Mouse (Mus musculus) gonadal fat pad, adult 2 months (tissue): ENCODE measurements around the gene Mtss1l. TPM values are rescaled to one million over a fixed set of nuclear protein-coding genes. Genes with fewer than 3 reads are reported as not detected.

ENCODE experiments used
- DNase-seq: peaks from one replicate; pipeline ENCODE4 v3.0.0-alpha.2; 2012; ENCODE audit warnings: low read depth
- polyA plus RNA-seq: library from polyadenylated mRNA; depleted of rRNA; stranded (reverse); fragments of >200 nt; gene quantifications from 2 replicates; pipeline ENCODE4 v1.2.3, GENCODE M21; 2012; rRNA removed

Mtss1l gene
- 39.4 and 43.6 TPM in 2 replicates for polyA plus RNA-seq

DNA sequence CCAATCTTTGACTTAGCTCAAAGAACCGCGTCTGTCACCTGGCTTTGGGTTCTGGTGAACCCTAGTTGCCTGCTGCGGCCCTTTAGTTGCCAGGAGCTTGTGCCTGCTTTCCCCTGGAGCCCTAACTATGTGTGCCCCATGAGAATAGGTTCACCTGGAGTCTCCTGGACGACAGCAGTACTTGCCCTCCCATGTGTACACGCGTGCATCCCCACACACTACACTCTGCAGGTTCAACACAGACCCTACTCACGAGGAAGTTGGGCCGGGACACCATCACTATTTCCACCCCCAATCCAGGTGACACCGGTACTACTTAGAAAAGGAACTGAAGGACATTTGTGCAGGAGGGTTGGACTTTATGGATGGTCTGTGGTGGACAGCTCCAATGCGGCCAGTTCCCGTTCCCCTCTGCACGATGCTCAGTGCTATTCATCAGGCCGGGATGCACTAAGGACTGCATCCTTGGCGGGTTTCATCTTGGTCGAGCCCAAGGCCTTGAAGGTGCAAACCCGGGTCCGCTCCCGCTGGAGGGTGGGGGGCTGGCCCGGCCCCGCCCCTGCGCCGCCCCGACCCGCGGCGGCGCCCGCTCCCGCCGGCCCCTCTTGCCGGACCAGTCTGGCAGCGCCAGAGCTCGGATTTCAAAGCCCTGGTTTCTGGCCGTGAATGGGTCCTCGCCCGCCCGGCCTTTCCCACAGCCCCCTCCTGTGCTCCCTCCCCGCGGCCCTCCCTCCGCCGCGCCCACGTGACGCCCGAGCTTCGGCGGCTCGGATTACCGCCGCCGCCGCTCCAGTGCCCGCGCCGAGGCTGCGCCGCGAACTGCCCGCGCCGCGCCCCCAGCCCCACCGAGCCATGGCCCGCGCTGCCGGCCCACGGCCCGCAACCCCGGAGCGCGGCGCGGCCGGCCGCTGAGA lies at the start of gene Mtss1l:
TSS of gene Mtss1l (plus strand) at position 792 of the 914 bp plus-strand sequence.
- DNase-seq: no peak

DNA sequence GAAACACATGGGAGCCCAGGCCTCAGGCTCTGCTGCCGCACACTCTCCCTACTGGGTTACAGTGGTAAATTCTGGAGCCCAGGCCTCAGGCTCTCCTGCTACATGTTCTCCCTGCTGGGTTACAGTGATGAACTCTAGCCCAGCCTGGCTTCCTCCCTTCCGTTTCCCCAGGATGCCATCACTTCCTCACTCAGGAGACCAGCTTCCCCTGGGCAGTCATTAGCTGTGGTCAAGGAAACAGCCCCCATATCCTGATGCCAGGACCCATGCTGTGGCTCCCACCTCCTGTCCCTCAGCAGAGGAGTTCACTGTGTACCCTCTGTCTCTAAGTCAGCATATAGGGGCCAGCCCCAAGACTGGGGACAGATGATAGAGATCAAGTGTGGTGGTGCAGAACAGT lies 49.1 kb upstream of the Mtss1l start:
- DNase-seq: no peak

DNA sequence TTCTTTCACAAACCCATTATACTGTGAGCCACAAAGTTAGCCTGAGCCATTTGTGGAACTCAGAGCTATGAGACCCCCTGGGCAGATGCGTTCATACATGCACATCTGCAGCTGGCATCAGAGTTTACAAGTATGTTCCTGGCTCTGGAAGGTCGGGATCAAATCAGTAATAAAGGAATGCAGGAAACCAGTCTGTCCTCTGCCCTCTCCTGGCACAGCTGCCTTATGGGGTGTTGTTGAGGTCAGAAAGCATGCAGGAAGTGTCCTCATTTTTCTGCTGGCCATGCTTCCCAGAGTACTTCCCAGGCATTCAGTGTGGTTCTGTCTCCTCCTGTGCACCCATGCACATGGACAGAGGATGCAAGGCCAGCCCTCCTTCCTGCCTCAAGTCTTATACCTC lies 48.1 kb upstream of the Mtss1l start:
- no peak for DNase-seq

DNA sequence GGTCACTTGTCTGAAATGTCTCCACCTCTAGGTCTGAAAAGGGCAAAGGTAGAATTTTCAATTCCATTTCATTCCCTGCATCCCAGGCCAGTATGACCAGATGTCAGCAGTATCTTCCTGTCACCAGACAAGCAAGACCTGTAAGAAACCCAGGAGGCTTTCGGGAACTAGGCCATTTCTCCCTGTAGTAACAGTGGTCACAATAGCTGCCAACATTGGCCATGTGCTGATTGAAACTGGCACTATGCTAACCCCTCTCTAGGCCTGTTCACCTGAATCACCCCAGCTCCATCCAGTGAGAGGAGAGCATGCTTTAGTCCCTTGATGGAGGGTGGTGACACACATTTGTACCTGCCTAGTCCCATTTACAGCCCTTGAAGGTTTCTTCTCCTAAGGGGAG lies 46.7 kb upstream of the Mtss1l start:
- no peak for DNase-seq

DNA sequence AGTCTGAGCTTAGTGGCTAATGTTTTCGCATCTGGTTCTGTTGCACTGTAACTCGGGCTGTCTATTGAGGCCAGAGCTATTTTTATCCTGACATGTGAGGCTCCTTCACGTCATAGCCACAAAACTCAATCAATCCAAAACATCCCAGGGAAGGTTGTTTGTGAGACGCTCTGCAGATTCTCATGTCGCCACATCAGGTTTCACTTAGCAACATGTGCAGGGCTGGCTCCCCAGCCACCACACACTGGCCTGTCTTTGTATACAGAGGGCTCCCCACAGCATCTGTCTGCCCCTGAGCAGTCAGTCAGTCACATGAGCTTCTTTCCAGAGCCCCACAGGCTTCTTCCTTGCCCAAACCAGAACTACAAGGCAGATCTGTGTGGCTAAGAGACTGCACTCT lies 44.6 kb upstream of the Mtss1l start:
- DNase-seq: no peak

DNA sequence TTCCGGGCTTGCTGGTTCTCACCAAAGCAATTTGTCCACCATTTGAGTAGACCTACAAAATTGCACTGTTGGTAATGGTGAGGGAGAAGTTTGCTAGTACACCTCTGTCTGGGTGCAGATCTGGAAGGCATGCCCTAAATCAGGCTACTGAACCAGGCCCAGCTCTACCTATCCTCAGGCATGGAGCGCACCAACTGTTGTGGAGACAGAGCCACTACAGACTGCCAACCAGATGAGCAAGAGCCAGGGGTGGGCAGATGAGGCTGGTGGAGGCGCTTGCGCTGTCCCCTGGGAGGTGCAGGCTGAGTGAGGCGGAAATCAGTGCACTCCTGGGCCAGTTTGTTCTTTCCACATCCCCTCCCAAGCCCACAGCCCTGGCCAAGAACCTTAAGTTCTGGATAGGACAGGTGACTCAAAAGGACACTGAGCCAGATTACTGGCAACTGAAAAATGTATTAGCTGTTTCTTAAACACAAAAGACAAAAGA lies 44.1 kb upstream of the Mtss1l start:
- no peak for DNase-seq

DNA sequence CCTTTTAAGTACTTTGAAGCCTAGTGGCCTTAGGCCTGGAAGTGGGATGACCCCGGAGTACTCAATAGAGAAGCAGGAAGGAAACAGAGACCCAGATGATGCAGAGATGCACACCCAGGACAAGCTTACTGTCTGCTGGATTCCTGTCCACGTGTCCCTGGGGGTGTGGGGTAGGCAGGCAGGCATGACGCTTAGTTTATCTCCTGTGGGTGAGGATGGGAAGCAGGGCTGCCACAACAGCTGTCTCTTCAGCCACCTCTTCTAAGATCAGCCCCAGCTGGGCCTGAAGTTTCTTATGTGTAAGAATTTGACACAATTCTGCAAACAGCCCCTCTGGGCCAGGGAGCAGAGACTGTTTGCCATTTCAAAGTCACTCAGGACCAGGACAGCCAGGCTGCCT lies 42.3 kb upstream of the Mtss1l start:
- DNase-seq: no peak

DNA sequence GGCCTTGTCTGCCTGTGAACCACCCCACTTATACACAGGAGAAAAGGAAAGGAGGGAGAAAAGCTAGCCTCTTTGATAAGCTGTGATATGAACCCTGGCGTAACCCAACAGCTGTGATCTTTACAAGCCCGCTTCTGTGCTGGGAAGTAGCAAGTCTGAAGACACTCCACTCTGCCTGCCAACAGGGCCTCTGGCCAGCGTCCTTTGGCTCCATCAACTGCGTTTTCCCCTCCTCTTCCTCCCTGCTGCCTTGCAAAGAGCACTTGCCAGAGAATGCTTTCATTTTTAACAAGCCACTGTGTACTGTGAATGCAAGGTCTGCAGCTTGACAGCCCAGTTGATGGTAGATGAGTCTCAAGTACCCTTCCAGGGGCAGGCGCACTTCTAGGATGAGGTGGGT lies 33.5 kb upstream of the Mtss1l start:
- DNase-seq: no peak

DNA sequence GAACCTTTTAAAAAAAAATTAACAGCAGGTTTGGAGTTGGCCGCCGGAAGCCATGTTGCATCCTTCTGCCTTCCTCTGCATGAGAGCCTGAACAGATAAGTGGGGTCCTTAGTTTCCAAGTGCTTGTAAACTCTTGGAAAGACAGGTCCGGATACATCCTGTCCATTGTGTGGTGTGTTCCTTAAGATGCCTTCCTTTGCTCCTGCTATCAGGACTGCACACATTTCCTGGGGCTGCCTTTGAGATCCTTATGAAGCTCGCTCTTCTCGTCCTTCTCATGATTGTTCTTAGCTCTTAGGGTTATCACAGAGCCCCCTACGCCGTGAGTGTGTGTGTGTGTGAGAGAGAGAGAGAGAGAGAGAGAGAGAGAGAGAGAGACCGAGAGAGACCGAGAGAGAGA lies 31.3 kb upstream of the Mtss1l start:
- no peak for DNase-seq

DNA sequence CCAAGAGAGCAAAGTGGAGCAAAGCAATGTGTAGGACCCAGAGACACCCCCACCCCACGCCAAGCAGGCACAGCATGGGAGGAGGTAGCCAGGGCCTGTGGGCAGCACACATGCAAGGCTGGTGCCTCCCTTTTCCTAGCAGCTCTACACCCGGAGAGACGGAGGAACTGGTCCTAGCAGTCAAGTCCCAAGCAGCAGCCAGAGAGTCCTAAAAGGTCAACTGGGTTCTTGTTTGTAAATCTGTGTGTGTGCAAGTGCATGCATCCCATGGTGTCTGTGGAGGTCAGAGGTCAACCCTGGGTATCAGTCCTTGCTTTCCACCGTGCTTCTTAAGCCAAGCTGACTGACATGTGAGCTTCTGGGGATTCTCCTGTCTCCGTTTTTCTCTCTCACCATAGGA lies 27.1 kb upstream of the Mtss1l start:
- DNase-seq: no peak

DNA sequence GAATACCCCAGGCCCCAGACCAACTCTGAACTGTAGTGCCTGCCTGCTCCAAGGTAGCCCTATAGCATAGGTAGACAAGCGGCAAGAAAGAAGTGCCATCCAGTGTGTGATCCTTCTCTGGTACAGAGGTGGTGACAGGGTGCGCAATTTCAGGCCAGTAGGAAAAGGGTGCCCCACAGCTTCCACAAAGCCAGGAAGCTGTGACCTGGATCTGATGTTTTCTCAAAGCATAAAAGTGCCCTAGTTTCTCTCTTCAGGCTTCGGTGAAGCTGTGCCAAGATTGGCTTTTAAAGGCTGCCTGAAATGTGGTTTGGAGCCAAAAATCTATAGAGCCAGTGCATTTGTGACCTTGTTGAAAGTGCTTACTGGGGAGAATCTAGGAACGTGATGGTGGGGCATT lies 26.4 kb upstream of the Mtss1l start:
- no peak for DNase-seq

DNA sequence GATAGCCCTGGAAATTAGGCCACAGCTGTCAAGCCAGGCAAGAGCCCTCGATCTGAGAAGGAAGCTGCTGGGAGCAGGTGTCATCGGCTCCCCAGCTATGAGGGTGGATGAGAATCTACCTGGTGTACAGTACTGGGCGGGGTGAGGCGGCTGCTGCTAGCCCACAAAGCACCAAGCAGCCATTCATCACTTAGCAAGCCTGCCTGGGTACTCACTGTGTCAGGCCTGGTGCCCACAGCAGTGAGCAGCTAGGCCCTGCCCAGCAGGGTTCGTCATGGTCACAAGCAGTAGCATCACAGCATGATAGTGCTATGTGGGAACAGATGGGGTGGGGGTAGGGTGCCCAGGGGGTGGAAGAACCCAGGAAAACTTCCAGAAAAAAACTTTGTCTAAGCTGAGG lies 25.8 kb upstream of the Mtss1l start:
- DNase-seq: no peak

DNA sequence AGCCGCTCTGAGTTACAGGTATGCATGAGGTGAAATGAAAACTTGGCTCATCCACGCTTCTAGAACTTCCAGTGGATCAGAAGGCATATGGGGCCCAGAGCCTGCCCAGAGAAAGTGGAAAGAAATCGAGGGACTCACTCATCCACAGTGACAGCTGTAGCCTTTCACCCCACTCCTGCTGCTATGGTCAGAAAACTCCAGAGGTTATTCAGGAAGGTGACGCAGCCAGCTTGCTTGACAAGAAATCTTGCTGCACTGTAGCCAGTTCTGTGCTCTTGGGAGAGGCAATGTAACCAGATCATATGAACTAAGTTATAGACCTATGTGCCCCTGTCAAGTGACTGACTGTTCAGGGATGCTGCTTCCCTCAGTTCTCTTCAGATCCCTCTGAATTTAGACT lies 25.2 kb upstream of the Mtss1l start:
- DNase-seq: no peak

DNA sequence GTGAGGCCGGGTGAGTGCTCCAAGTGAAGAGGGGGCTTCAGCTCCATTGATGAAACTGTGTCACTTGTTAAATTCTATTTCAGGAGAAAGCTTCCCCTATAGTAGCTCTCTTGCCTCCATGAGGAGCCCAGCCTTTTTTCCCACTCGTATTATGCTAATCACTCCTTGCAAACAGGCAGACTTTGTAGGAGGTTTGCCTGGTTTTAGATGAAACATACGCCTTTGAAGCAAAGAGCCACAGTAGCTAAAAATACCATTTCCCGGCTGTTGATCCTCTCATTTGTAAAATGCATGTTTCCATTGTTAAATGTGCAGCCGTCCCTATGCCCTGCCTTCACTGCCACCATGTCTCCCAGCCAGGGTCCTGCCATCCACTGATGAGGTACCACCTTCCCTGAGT lies 23.7 kb upstream of the Mtss1l start:
- no peak for DNase-seq

DNA sequence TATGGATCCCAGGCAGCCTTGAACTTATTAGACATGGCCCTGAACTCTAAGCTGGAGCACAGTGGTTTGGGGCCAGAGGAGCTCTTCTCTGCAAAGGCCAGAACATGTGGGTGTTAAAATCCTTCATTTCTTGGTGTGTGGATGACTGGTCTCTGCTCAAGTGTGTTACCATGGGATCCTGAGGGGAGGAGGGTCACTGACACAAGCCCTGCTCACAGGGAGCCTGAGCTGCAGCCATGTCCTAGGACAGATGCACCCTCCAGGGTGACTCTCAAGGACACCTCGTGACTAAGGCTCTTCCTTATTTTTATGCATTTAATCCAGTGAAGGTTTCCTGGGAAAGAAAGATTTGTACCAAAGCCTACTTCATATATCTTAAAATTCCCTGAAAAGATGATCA lies 23.2 kb upstream of the Mtss1l start:
- DNase-seq: no peak

DNA sequence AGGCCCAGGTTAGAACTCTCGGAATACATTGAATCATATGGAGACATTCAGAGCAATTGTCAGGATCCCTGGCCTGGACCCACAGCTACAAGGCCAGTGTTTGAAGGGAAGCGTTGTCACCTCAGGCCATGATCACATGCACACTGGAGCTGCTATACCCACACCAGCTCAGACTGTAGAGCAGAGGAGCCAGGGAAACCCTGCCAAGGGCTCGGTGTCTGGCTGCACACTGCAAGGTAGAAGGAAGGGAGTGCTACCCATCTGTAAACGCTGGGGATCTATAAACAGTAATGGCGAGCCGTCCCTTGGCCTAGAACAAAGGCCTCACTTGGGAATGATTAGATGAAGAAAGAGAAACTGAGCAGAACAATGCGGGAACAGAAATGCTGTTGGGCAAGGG lies 21.8 kb upstream of the Mtss1l start:
- DNase-seq: no peak

DNA sequence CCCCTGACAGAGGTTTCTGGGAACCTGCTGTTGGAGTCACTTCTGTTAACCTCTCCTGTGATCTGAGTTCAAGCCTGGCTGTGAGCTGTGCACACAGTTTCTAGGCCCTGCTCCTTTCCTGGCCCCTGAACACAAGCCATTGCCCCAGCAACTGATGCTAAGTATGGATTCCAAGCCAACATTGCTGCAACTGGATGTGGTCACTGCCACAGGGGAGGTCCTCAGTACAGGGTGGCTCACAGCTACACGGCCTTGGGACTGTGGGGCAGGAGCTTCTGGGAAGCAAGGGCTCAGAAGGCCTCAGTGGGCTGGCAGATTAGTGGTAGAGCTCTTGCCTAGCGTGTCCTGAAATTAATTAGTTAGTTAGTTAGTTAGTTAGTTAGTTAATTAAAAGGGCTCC lies 20.7 kb upstream of the Mtss1l start:
- no peak for DNase-seq

DNA sequence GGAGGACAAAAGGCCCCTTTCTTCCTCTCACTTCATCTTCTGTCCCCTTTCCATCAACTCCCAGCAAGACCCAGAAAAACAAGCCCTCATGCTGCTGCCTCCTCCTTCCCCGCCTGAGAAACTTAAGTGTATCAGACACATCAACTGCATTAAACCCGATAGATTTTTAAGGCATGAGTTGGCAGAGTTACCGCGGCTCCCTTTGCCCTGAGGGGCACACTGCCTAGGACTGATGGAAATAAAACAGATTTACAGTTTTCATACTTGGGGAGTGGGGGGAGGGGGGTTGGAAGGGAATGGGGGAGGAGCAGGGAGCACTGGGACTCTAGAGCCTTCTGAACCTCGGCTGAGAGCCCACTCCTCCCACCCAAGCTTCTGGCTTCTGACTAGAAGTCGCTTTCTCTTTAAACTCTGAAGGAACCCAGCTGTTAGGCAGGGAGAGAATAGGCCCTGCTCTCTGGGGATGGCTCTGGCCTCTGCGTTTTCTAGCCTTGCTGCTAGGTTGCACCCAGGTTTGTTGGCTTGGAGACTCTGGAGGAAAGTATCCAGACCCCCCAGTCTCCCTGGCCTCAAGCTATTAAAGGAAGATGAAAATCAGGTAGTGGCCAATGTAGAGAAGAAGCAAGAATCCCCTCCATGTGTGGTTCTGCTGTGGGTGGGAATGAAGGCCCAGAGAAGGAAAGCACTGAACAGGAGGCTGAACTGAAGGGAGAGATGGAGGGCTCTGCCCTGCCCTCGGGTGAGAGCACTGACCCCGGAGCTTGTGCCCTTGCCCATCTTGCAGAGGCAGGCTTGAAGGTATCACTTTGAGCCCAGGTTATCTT lies 18.4 kb upstream of the Mtss1l start:
- DNase-seq: no peak

DNA sequence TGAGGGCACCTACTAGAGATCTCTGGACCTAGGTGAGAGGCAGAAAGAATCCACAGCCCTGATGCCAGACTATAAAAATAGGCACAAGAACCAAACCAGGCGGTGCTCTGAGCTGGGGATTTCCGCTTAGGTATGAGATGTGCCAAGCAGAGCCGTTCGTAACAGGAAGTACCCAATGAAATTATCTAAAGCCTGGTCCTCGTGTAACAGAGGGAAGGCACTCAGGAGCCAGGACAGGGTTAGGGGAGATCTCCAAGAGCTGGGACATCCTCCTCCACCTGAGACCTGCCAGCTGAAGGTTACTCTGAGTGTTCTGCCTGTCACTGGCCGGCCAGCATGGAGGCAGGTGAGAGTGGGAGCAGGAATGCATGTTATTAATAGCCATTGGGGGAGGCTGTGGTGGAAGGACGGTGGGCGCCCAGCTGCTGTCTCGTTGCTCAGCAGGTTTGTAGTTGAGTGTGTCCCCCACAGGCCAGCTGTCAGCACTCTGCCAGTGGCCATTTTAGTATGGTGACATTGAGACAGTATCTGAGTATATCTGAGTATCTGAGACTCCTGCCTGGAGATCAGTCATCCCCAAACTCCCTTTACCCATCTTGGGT lies 17.7 kb upstream of the Mtss1l start:
- no peak for DNase-seq

DNA sequence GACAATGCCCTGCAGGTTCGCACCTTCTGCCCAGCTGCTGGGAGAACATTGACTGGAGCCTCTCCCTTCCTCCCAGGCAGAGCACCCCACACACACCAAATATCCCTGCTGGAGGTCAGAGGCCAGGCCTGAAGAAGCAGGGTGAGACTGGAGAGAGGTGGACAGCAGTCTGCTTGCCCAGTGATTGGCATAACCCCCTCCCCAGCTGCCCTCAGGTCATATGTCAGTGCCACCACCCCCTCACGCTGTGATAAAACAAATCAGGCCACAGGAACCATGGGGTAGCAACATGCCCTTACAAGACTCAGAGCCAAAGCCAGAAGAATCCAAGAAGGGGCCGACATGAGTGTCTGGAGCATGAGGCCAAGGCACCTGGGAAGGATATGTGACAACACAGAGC lies 17.2 kb upstream of the Mtss1l start:
- DNase-seq: no peak

DNA sequence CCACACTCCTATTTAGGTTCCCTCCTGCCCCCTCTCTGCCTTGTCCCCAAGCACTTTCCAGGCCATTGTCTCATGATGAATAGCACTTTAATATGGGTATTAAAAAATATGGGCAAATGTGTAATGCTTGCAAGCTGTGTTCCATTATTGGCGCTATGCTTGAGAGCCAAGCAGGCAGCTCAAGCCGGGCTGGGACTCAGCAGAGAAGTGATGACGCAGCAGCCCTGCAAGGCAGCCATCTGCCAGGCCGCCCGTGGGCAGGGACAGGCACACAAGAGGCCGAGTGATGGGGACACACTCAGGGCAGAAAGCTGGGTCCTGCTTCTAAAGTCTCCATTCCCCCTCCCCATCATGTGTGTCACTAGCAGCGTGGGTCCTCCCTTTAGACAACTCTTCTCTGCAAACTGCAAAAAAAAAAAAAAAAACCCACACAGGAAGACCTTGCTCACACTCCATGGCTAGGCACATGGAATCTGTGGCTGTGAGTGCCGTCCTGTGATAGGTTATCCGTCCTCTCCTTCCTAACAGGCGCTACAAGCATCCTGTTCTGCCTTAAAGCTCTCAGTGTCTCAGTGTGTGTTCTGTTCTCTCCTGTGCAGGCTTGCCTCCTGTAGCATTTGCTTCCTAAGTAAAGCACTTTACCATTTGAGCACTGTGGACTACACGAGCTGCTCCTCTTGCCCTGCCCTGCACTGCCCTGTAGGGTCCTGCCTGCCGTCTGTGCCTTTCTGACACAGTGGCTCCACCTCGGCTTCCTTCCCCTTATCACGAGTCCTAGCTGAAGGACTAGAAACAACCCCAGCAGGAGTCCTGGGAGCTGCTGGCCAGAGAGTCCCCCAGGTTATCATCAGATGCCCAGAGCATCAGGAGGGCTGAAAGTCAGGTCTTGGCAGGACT lies 15.6 kb upstream of the Mtss1l start:
- DNase-seq: no peak
